ENCODE assay signal across 10 mouse cellular contexts in genomic region chr13:63779376-63780291, GRCm38 (mm10). TPM values are rescaled to one million over a fixed set of nuclear protein-coding genes. Genes with fewer than 3 reads are reported as not detected.
DNase-seq lines count a peak whose midpoint lies in the region; ATAC-seq lines count a peak whose summit lies in the region.
"Had no signal": no experiment of that assay in that cellular context is flagged by ENCODE, and none has a peak within 500 bp of the region (broad histone marks: within the 10 kb centered on the region; RNA-seq: fewer than 3 reads in every experiment).

No protein-coding gene starts in this region.

- H3K9ac ChIP-seq in forebrain, embryonic 13.5 days = no peak overlapping the region
- H3K9ac ChIP-seq in forebrain, embryonic 11.5 days (ENCODE audit: low read length) = no peak overlapping the region
- H3K9ac ChIP-seq in embryonic facial prominence, embryonic 15.5 days = no peak overlapping the region
- no peak overlapping the region for H3K9ac ChIP-seq in midbrain, embryonic 16.5 days (ENCODE audit: low read depth, low read length)
- H3K9ac ChIP-seq: heart, embryonic 13.5 days had no signal

- no peak overlapping the region for H3K4me3 ChIP-seq in forebrain, embryonic 13.5 days
- H3K4me3 ChIP-seq in forebrain, embryonic 11.5 days (ENCODE audit: low read depth, low read length) = no peak overlapping the region
- H3K4me3 ChIP-seq in embryonic facial prominence, embryonic 15.5 days (replicated peaks) = no peak overlapping the region
- H3K4me3 ChIP-seq in midbrain, embryonic 16.5 days (ENCODE audit: low read depth, low read length) = no peak overlapping the region
- H3K4me3 ChIP-seq: heart, embryonic 13.5 days had no signal

- H3K4me1 ChIP-seq in forebrain, embryonic 13.5 days = 0 out of 2 replicates have a peak, but pooled peaks cover 8% of the 10 kb centered on the region
- H3K4me1 ChIP-seq in forebrain, embryonic 11.5 days (replicated peaks; ENCODE audit: control insufficient read depth, insufficient read depth, low read length) = no peaks in the 10 kb centered on the region
- H3K4me1 ChIP-seq in embryonic facial prominence, embryonic 15.5 days = peaks cover 11% of the 10 kb centered on the region; the same call in 1 of the 2 replicates
- no peaks in the 10 kb centered on the region for H3K4me1 ChIP-seq in midbrain, embryonic 16.5 days (ENCODE audit: control insufficient read depth, insufficient read depth, low read length)

- no peak for DNase-seq in forebrain, embryonic 11.5 days (ENCODE audit: low spot score)
- peak; percentile 10 to 52 for DNase-seq in layer of hippocampus, postnatal 25 days (ENCODE audit: extremely low spot score in 1 of 2, low spot score in 1 of 2)
- no peak for DNase-seq in kidney, postnatal 14 days
- no peak for DNase-seq in heart, postnatal 25 days (ENCODE audit: low spot score)
- no peak for DNase-seq in adrenal gland, adult 2 months
- DNase-seq: adrenal gland, adult 8-10 months had no signal

- WGBS in forebrain, embryonic 13.5 days = 17% methylated on average over 2 of the region's 2 CpGs
- 75% methylated on average over 2 of the region's 2 CpGs for WGBS in forebrain, embryonic 11.5 days
- WGBS in embryonic facial prominence, embryonic 15.5 days = 33% methylated on average over 2 of the region's 2 CpGs
- WGBS in midbrain, embryonic 16.5 days = 44% methylated on average over 2 of the region's 2 CpGs

- intact Hi-C loops in heart, postnatal 25 days (cut with DNase I) = no loop called here

- H3K36me3 ChIP-seq in forebrain, embryonic 13.5 days (ENCODE audit: poor library complexity, severe bottlenecking) = no peaks in the 10 kb centered on the region
- no peaks in the 10 kb centered on the region for H3K36me3 ChIP-seq in forebrain, embryonic 11.5 days (ENCODE audit: control insufficient read depth, insufficient read depth, low read length)
- H3K36me3 ChIP-seq in embryonic facial prominence, embryonic 15.5 days = no peaks in the 10 kb centered on the region
- no peaks in the 10 kb centered on the region for H3K36me3 ChIP-seq in midbrain, embryonic 16.5 days (ENCODE audit: control insufficient read depth, insufficient read depth, low read length)
- H3K36me3 ChIP-seq: heart, embryonic 13.5 days had no signal

- no peak overlapping the region for H3K27ac ChIP-seq in forebrain, embryonic 13.5 days
- no peak overlapping the region for H3K27ac ChIP-seq in forebrain, embryonic 11.5 days (ENCODE audit: low read depth, low read length)
- peak overlapping the region; percentile 68 for H3K27ac ChIP-seq in embryonic facial prominence, embryonic 15.5 days (replicated peaks)
- no peak overlapping the region for H3K27ac ChIP-seq in midbrain, embryonic 16.5 days (ENCODE audit: low read length)
- H3K27ac ChIP-seq: heart, embryonic 13.5 days had no signal

- no peaks in the 10 kb centered on the region for H3K27me3 ChIP-seq in forebrain, embryonic 13.5 days
- no peaks in the 10 kb centered on the region for H3K27me3 ChIP-seq in forebrain, embryonic 11.5 days (ENCODE audit: control insufficient read depth, insufficient read depth, low read length)
- no peaks in the 10 kb centered on the region for H3K27me3 ChIP-seq in embryonic facial prominence, embryonic 15.5 days
- no peaks in the 10 kb centered on the region for H3K27me3 ChIP-seq in midbrain, embryonic 16.5 days (ENCODE audit: control insufficient read depth, insufficient read depth, low read depth, low read length)
- H3K27me3 ChIP-seq: heart, embryonic 13.5 days had no signal

- H3K9me3 ChIP-seq in forebrain, embryonic 13.5 days (replicated peaks) = no peaks in the 10 kb centered on the region
- H3K9me3 ChIP-seq in forebrain, embryonic 11.5 days (ENCODE audit: control insufficient read depth, low read length) = no peaks in the 10 kb centered on the region
- H3K9me3 ChIP-seq in embryonic facial prominence, embryonic 15.5 days (replicated peaks) = no peaks in the 10 kb centered on the region
- no peaks in the 10 kb centered on the region for H3K9me3 ChIP-seq in midbrain, embryonic 16.5 days (replicated peaks; ENCODE audit: control insufficient read depth, low read length, poor library complexity, severe bottlenecking)
- H3K9me3 ChIP-seq: heart, embryonic 13.5 days had no signal

- no peak overlapping the region for H3K4me2 ChIP-seq in forebrain, embryonic 13.5 days
- no peak overlapping the region for H3K4me2 ChIP-seq in forebrain, embryonic 11.5 days (ENCODE audit: low read depth, low read length, severe bottlenecking)
- no peak overlapping the region for H3K4me2 ChIP-seq in embryonic facial prominence, embryonic 15.5 days (replicated peaks)
- no peak overlapping the region for H3K4me2 ChIP-seq in midbrain, embryonic 16.5 days (ENCODE audit: low read length)
- H3K4me2 ChIP-seq: heart, embryonic 13.5 days had no signal

- peak; percentile 87 for ATAC-seq in forebrain, embryonic 13.5 days
- no peak for ATAC-seq in forebrain, embryonic 11.5 days (replicated peaks; ENCODE audit: low FRiP score)
- peak; percentile 51; the same call in 1 of the 2 replicates for ATAC-seq in embryonic facial prominence, embryonic 15.5 days (ENCODE audit: insufficient number of reproducible peaks, low FRiP score, low TSS enrichment, low read depth)
- 0 out of 2 replicates have a peak, but pooled peaks have one; percentile 60 for ATAC-seq in midbrain, embryonic 16.5 days

RNA-seq across cellular contexts. Expression of gene Ercc6l2, which starts 35.4 kb away (rescaled TPM):
- 16.9 and 19.7 TPM in 2 replicates for polyA plus RNA-seq in forebrain, embryonic 13.5 days (2015; fragmentation: Nextera tagmentation; extraction: Ambion mirVana)
- 20.1 and 27.1 TPM in 2 replicates for polyA plus RNA-seq in forebrain, embryonic 11.5 days (2014; fragmentation: Nextera tagmentation; extraction: Ambion mirVana)
- 22.2 and 25.0 TPM in 2 replicates for polyA plus RNA-seq in embryonic facial prominence, embryonic 15.5 days (2015; fragmentation: Nextera tagmentation; extraction: Ambion mirVana)
- total RNA-seq in layer of hippocampus, postnatal 25 days (2021) = 10 to 100 TPM; 16.5 to 17.9 TPM
- 13.5 and 16.7 TPM in 2 replicates for polyA plus RNA-seq in midbrain, embryonic 16.5 days (2015; fragmentation: Nextera tagmentation; extraction: Ambion mirVana)
- 10 to 100 TPM in 1 of 2 experiments, 1 to 10 TPM in 1; 9.2 to 10.1 TPM for total RNA-seq in heart, postnatal 25 days (2021)
- total RNA-seq in adrenal gland, adult 2 months (2021) = 10 to 100 TPM; 25.5 to 30.0 TPM
- polyA plus RNA-seq in adrenal gland, adult 2 months (2012; rRNA removed) = 12.9 TPM in 2 replicates

Comparison
In these comparisons a context has a peak if more than half of its experiments do, and no peak if none do; other contexts are left out.
1. DNase-seq: peak in layer of hippocampus, postnatal 25 days (2 of 2); none in forebrain, embryonic 11.5 days (single experiment), kidney, postnatal 14 days (single experiment), heart, postnatal 25 days (single experiment) and adrenal gland, adult 2 months (single experiment).